ENCODE assay signal across 10 mouse cellular contexts in the genomic region with DNA sequence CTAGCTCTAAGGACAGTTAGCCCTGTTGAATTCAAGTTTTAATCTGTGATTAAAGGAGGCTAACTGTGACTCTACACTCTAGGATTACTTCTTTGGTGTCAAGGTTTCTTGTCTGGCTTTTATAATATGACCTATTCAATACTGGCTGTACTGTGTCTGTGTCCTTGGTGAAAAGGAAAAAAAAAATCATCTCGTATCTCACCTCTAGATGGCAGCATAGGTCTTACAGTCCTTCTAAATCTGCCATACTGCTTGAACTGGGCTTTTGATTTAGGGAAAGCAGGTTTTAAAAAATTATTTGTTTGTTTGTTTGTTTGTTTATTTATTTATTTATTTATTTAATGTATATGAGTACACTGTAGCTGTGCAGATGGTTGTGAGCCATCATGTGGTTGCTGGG. TPM values are rescaled to one million over a fixed set of nuclear protein-coding genes. Genes with fewer than 3 reads are reported as not detected.
DNase-seq lines count a peak whose midpoint lies in the region; ATAC-seq and TF ChIP-seq lines count a peak whose summit lies in the region.
"Had no signal": no experiment of that assay in that cellular context is flagged by ENCODE, and none has a peak within 500 bp of the region (broad histone marks: within the 10 kb centered on the region; RNA-seq: fewer than 3 reads in every experiment).

No protein-coding gene starts in this region.

- H3K27ac ChIP-seq in heart, postnatal 0 days (ENCODE audit: low read depth): no peak overlapping the region
- H3K27ac ChIP-seq in embryonic facial prominence, embryonic 14.5 days (replicated peaks; ENCODE audit: low read depth, low read length): no peak overlapping the region
- H3K27ac ChIP-seq in neural tube, embryonic 15.5 days (replicated peaks): no peak overlapping the region
- H3K27ac ChIP-seq: neural tube, embryonic 12.5 days had no signal

- WGBS in heart, postnatal 0 days: 0% methylated on average over 1 of the region's 1 CpGs
- WGBS in embryonic facial prominence, embryonic 14.5 days: 0% methylated on average over 1 of the region's 1 CpGs
- WGBS in neural tube, embryonic 15.5 days: 2% methylated on average over 1 of the region's 1 CpGs

- DNase-seq in heart, postnatal 0 days (ENCODE audit: low spot score): peak; percentile 55
- DNase-seq in heart, postnatal 4 days: no peak
- peak; percentile 51 for DNase-seq in thymus, postnatal 0 days (ENCODE audit: low spot score)
- no peak for DNase-seq in thymus, postnatal 36 days
- peak; percentile 62 for DNase-seq in embryonic facial prominence, embryonic 14.5 days (ENCODE audit: low spot score)
- no peak for DNase-seq in testis, postnatal 10 days (ENCODE audit: low spot score)
- no peak for DNase-seq in natural killer cell, adult 2 months (ENCODE audit: low spot score in 2 of 2)
- DNase-seq: kidney, postnatal 25 days had no signal

- no peak overlapping the region for H3K4me2 ChIP-seq in heart, postnatal 0 days (ENCODE audit: low read depth, low read length)
- no peak overlapping the region for H3K4me2 ChIP-seq in embryonic facial prominence, embryonic 14.5 days (ENCODE audit: low read depth, low read length)
- no peak overlapping the region for H3K4me2 ChIP-seq in neural tube, embryonic 15.5 days
- H3K4me2 ChIP-seq: neural tube, embryonic 12.5 days had no signal

- no peaks in the 10 kb centered on the region for H3K9me3 ChIP-seq in heart, postnatal 0 days (replicated peaks; ENCODE audit: control insufficient read depth, low read length)
- no peaks in the 10 kb centered on the region for H3K9me3 ChIP-seq in embryonic facial prominence, embryonic 14.5 days (ENCODE audit: control insufficient read depth, low read length)
- H3K9me3 ChIP-seq in neural tube, embryonic 15.5 days (replicated peaks): no peaks in the 10 kb centered on the region
- H3K9me3 ChIP-seq: neural tube, embryonic 12.5 days had no signal

- no peaks in the 10 kb centered on the region for H3K27me3 ChIP-seq in heart, postnatal 0 days (ENCODE audit: control insufficient read depth, insufficient read depth, low read length)
- H3K27me3 ChIP-seq in embryonic facial prominence, embryonic 14.5 days (replicated peaks; ENCODE audit: control insufficient read depth, insufficient read depth, low read length): no peaks in the 10 kb centered on the region
- H3K27me3 ChIP-seq in neural tube, embryonic 15.5 days (replicated peaks): no peaks in the 10 kb centered on the region
- H3K27me3 ChIP-seq: neural tube, embryonic 12.5 days had no signal

- no peak for ATAC-seq in heart, postnatal 0 days (ENCODE audit: insufficient read depth, low read depth)
- ATAC-seq in embryonic facial prominence, embryonic 14.5 days (ENCODE audit: low read depth): no peak
- ATAC-seq in neural tube, embryonic 15.5 days (ENCODE audit: low FRiP score): no peak

- TF ChIP-seq CTCF in heart, postnatal 0 days (IDR thresholded peaks at IDR 0.05; ENCODE audit: low read depth): peak; percentile 77

- H3K9ac ChIP-seq in heart, postnatal 0 days (replicated peaks; ENCODE audit: low read depth, low read length): no peak overlapping the region
- H3K9ac ChIP-seq in embryonic facial prominence, embryonic 14.5 days (ENCODE audit: low read depth, low read length): no peak overlapping the region
- H3K9ac ChIP-seq in neural tube, embryonic 15.5 days (replicated peaks): no peak overlapping the region
- H3K9ac ChIP-seq: neural tube, embryonic 12.5 days had no signal

- H3K4me3 ChIP-seq in heart, postnatal 0 days (ENCODE audit: low read depth, low read length): no peak overlapping the region
- H3K4me3 ChIP-seq in embryonic facial prominence, embryonic 14.5 days (ENCODE audit: low read depth, low read length): no peak overlapping the region
- no peak overlapping the region for H3K4me3 ChIP-seq in neural tube, embryonic 15.5 days (replicated peaks)
- H3K4me3 ChIP-seq: neural tube, embryonic 12.5 days had no signal

- H3K36me3 ChIP-seq in heart, postnatal 0 days (replicated peaks; ENCODE audit: control insufficient read depth, insufficient read depth, low read length): peaks cover 31% of the 10 kb centered on the region
- peaks cover 33% of the 10 kb centered on the region for H3K36me3 ChIP-seq in embryonic facial prominence, embryonic 14.5 days (ENCODE audit: control insufficient read depth, insufficient read depth, low read length)
- H3K36me3 ChIP-seq in neural tube, embryonic 15.5 days: peaks cover 21% of the 10 kb centered on the region

- TF ChIP-seq EP300 in heart, postnatal 0 days (IDR thresholded peaks at IDR 0.05; ENCODE audit: low read depth): no peak

- no peaks in the 10 kb centered on the region for H3K4me1 ChIP-seq in heart, postnatal 0 days (ENCODE audit: control insufficient read depth, insufficient read depth)
- H3K4me1 ChIP-seq in embryonic facial prominence, embryonic 14.5 days (ENCODE audit: control insufficient read depth, insufficient read depth, low read length): no peaks in the 10 kb centered on the region
- no peaks in the 10 kb centered on the region for H3K4me1 ChIP-seq in neural tube, embryonic 15.5 days
- H3K4me1 ChIP-seq: neural tube, embryonic 12.5 days had no signal

RNA-seq across cellular contexts. Expression of a gene that starts 17.5 kb away (rescaled TPM):
- 11.1 and 23.7 TPM in 2 replicates for total RNA-seq in heart, postnatal 0 days (2014; rRNA removed; ENCODE audit: low replicate concordance)
- 12.4 and 14.3 TPM in 2 replicates for polyA plus RNA-seq in heart, postnatal 0 days (2015; fragmentation: Nextera tagmentation; extraction: Ambion mirVana)
- total RNA-seq in heart, postnatal 4 days (2021): 1 to 10 TPM; 7.2 to 7.9 TPM
- 22.3 and 24.2 TPM in 2 replicates for polyA plus RNA-seq in thymus, postnatal 0 days (2015; fragmentation: Nextera tagmentation; extraction: Ambion mirVana)
- 20.2 and 21.8 TPM in 2 replicates for polyA plus RNA-seq in embryonic facial prominence, embryonic 14.5 days (2014; fragmentation: Nextera tagmentation; extraction: Ambion mirVana)
- 28.9 and 29.7 TPM in 2 replicates for polyA plus RNA-seq in neural tube, embryonic 15.5 days (2015; fragmentation: Nextera tagmentation; extraction: Ambion mirVana)

RNA-seq across cellular contexts. Expression of a gene that starts 17.9 kb away (rescaled TPM):
- 80.0 and 80.1 TPM in 2 replicates for total RNA-seq in heart, postnatal 0 days (2014; rRNA removed; ENCODE audit: low replicate concordance)
- 71.9 and 74.9 TPM in 2 replicates for polyA plus RNA-seq in heart, postnatal 0 days (2015; fragmentation: Nextera tagmentation; extraction: Ambion mirVana)
- 10 to 100 TPM; 44.4 to 46.2 TPM for total RNA-seq in heart, postnatal 4 days (2021)
- 16.0 and 17.3 TPM in 2 replicates for polyA plus RNA-seq in thymus, postnatal 0 days (2015; fragmentation: Nextera tagmentation; extraction: Ambion mirVana)
- 37.4 and 38.7 TPM in 2 replicates for polyA plus RNA-seq in embryonic facial prominence, embryonic 14.5 days (2014; fragmentation: Nextera tagmentation; extraction: Ambion mirVana)
- 31.7 and 34.7 TPM in 2 replicates for polyA plus RNA-seq in neural tube, embryonic 15.5 days (2015; fragmentation: Nextera tagmentation; extraction: Ambion mirVana)

RNA-seq across cellular contexts. Expression of a gene that starts 51.7 kb away (rescaled TPM):
- 9.4 and 14.1 TPM in 2 replicates for total RNA-seq in heart, postnatal 0 days (2014; rRNA removed; ENCODE audit: low replicate concordance)
- 20.9 and 22.1 TPM in 2 replicates for polyA plus RNA-seq in heart, postnatal 0 days (2015; fragmentation: Nextera tagmentation; extraction: Ambion mirVana)
- total RNA-seq in heart, postnatal 4 days (2021): 10 to 100 TPM; 11.3 to 13.5 TPM
- 48.7 and 48.9 TPM in 2 replicates for polyA plus RNA-seq in thymus, postnatal 0 days (2015; fragmentation: Nextera tagmentation; extraction: Ambion mirVana)
- polyA plus RNA-seq in embryonic facial prominence, embryonic 14.5 days (2014; fragmentation: Nextera tagmentation; extraction: Ambion mirVana): 22.5 and 24.3 TPM in 2 replicates
- polyA plus RNA-seq in neural tube, embryonic 15.5 days (2015; fragmentation: Nextera tagmentation; extraction: Ambion mirVana): 21.5 and 21.9 TPM in 2 replicates

RNA-seq across cellular contexts. Expression of a gene that starts 59.8 kb away (rescaled TPM):
- total RNA-seq in heart, postnatal 0 days (2014; rRNA removed; ENCODE audit: low replicate concordance): 0.04 TPM in 1 of 2 replicates, not detected in the other
- 1.3 and 2.3 TPM in 2 replicates for polyA plus RNA-seq in heart, postnatal 0 days (2015; fragmentation: Nextera tagmentation; extraction: Ambion mirVana)
- 1 to 10 TPM; 2.5 to 3.0 TPM for total RNA-seq in heart, postnatal 4 days (2021)
- 1.7 and 2.8 TPM in 2 replicates for polyA plus RNA-seq in thymus, postnatal 0 days (2015; fragmentation: Nextera tagmentation; extraction: Ambion mirVana)
- 1.5 and 2.1 TPM in 2 replicates for polyA plus RNA-seq in embryonic facial prominence, embryonic 14.5 days (2014; fragmentation: Nextera tagmentation; extraction: Ambion mirVana)
- polyA plus RNA-seq in neural tube, embryonic 15.5 days (2015; fragmentation: Nextera tagmentation; extraction: Ambion mirVana): 3.6 and 5.0 TPM in 2 replicates

RNA-seq across cellular contexts. Expression of a gene that starts 59.9 kb away (rescaled TPM):
- total RNA-seq in heart, postnatal 0 days (2014; rRNA removed; ENCODE audit: low replicate concordance): 37.6 and 59.8 TPM in 2 replicates
- 37.5 and 40.5 TPM in 2 replicates for polyA plus RNA-seq in heart, postnatal 0 days (2015; fragmentation: Nextera tagmentation; extraction: Ambion mirVana)
- total RNA-seq in heart, postnatal 4 days (2021): 10 to 100 TPM; 45.8 to 46.0 TPM
- 50.0 and 52.7 TPM in 2 replicates for polyA plus RNA-seq in thymus, postnatal 0 days (2015; fragmentation: Nextera tagmentation; extraction: Ambion mirVana)
- 19.0 and 20.1 TPM in 2 replicates for polyA plus RNA-seq in embryonic facial prominence, embryonic 14.5 days (2014; fragmentation: Nextera tagmentation; extraction: Ambion mirVana)
- 11.6 and 17.0 TPM in 2 replicates for polyA plus RNA-seq in neural tube, embryonic 15.5 days (2015; fragmentation: Nextera tagmentation; extraction: Ambion mirVana)

Comparison
In these comparisons a context has a peak if more than half of its experiments do, and no peak if none do; other contexts are left out.
1. DNase-seq: peak in heart, postnatal 0 days (single experiment), thymus, postnatal 0 days (single experiment) and embryonic facial prominence, embryonic 14.5 days (single experiment); none in heart, postnatal 4 days (single experiment), thymus, postnatal 36 days (0 of 2), testis, postnatal 10 days (single experiment) and natural killer cell, adult 2 months (0 of 2).